Mouse (Mus musculus) urinary bladder, postnatal 14 days (tissue): ENCODE data around the gene Azi2.
A peak's percentile ranks its signal among the peaks of the same experiment; 100 is the strongest.

Experiments used
- DNase-seq: peaks from one replicate; pipeline ENCODE4 v3.0.0; 2021; ENCODE audit warnings: low spot score

The Azi2 gene

GRCm38 (mm10) chr9:118040218-118041021 lies at the start of gene Azi2:
Gene Azi2, plus strand, starts transcription at chr9:118040499.
- peak; percentile 98 for DNase-seq

GRCm38 (mm10) chr9:117996631-117997030 lies 43.7 kb upstream of the Azi2 start:
- no peak for DNase-seq

- no peak for DNase-seq
Measured at GRCm38 (mm10) chr9:118001488-118001887, 38.8 kb upstream of the Azi2 start.

- DNase-seq = no peak
Measured at GRCm38 (mm10) chr9:118003218-118003886, 36.9 kb upstream of the Azi2 start.

- no peak for DNase-seq
Measured at GRCm38 (mm10) chr9:118003937-118004336, 36.4 kb upstream of the Azi2 start.

- DNase-seq = no peak
Measured at GRCm38 (mm10) chr9:118012928-118013327, 27.4 kb upstream of the Azi2 start.

- no peak for DNase-seq
Measured at GRCm38 (mm10) chr9:118024966-118025365, 15.3 kb upstream of the Azi2 start.

- no peak for DNase-seq
Measured at GRCm38 (mm10) chr9:118029490-118029889, 10.8 kb upstream of the Azi2 start.

- no peak for DNase-seq
Measured at GRCm38 (mm10) chr9:118030252-118030651, 10.0 kb upstream of the Azi2 start.

GRCm38 (mm10) chr9:118031694-118032093 lies 8.6 kb upstream of the Azi2 start:
- DNase-seq = no peak

- no peak for DNase-seq
Measured at GRCm38 (mm10) chr9:118034990-118035389, 5.3 kb upstream of the Azi2 start.

- peak; percentile 26 for DNase-seq
Measured at GRCm38 (mm10) chr9:118041022-118041400, 712 bp downstream of the Azi2 start.

- no peak for DNase-seq
Measured at GRCm38 (mm10) chr9:118041646-118042045, 1.3 kb downstream of the Azi2 start.

GRCm38 (mm10) chr9:118042738-118043137 lies 2.4 kb downstream of the Azi2 start:
- no peak for DNase-seq

- DNase-seq = no peak
Measured at GRCm38 (mm10) chr9:118043581-118043980, 3.3 kb downstream of the Azi2 start.

GRCm38 (mm10) chr9:118045011-118045533 lies 4.8 kb downstream of the Azi2 start:
- no peak for DNase-seq

GRCm38 (mm10) chr9:118053286-118053685 lies 13.0 kb downstream of the Azi2 start:
- no peak for DNase-seq

- peak; percentile 21 for DNase-seq
Measured at GRCm38 (mm10) chr9:118059101-118059500, 18.8 kb downstream of the Azi2 start.

GRCm38 (mm10) chr9:118070442-118070841 lies 30.1 kb downstream of the Azi2 start:
- DNase-seq = no peak

GRCm38 (mm10) chr9:118071337-118071736 lies 31.0 kb downstream of the Azi2 start:
- DNase-seq = no peak

- DNase-seq = no peak
Measured at GRCm38 (mm10) chr9:118072101-118072500, 31.8 kb downstream of the Azi2 start.

GRCm38 (mm10) chr9:118073358-118073757 lies 33.1 kb downstream of the Azi2 start:
- DNase-seq = no peak
